10 mouse cellular contexts compared by ENCODE assay signal in the genomic region with DNA sequence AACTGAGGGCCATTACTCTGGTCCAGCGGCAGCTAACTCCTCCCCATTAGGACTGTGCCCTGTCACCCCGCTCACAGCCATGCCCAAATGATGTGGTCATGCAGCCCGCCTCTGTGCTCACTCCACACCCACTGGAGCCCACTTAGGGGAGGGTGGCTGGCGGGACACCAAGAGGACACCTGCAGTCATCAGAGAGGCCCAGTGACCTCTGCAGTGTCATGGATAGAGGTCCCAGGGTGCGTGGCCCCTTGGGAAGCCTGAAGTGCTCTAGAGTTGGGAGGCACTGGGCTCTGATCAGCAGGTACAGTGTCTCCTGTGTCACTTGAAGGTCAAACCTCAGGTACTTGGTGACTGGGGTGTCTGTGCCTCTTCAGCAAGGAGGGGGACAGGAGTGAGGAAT. TPM values are rescaled to one million over a fixed set of nuclear protein-coding genes. Genes with fewer than 3 reads are reported as not detected.
DNase-seq lines count a peak whose midpoint lies in the region; ATAC-seq and TF ChIP-seq lines count a peak whose summit lies in the region.
"Had no signal": no experiment of that assay in that cellular context is flagged by ENCODE, and none has a peak within 500 bp of the region (broad histone marks: within the 10 kb centered on the region; RNA-seq: fewer than 3 reads in every experiment).

No protein-coding gene starts in this region.

- DNase-seq in embryonic facial prominence, embryonic 14.5 days (ENCODE audit: low spot score) = no peak
- no peak for DNase-seq in MN1 (ENCODE audit: low spot score)
- no peak for DNase-seq in adrenal gland, adult 8-10 months
- DNase-seq: adrenal gland, adult 2 months; gastrocnemius, postnatal 14 days; kidney, postnatal 14 days had no signal

- H3K9ac ChIP-seq in intestine, postnatal 0 days (ENCODE audit: low read depth, low read length) = no peak overlapping the region
- H3K9ac ChIP-seq in intestine, embryonic 16.5 days (ENCODE audit: low read depth, low read length) = no peak overlapping the region
- peak overlapping the region; percentile 55; the same call in 1 of the 2 replicates for H3K9ac ChIP-seq in embryonic facial prominence, embryonic 14.5 days (ENCODE audit: low read depth, low read length)
- H3K9ac ChIP-seq in hindbrain, embryonic 13.5 days = peak overlapping the region; percentile 99
- H3K9ac ChIP-seq in neural tube, embryonic 12.5 days = peak overlapping the region; percentile 95; the same call in 1 of the 2 replicates

- H3K9me3 ChIP-seq in intestine, postnatal 0 days (ENCODE audit: control insufficient read depth) = no peaks in the 10 kb centered on the region
- H3K9me3 ChIP-seq in intestine, embryonic 16.5 days (ENCODE audit: control insufficient read depth, low read length) = no peaks in the 10 kb centered on the region
- H3K9me3 ChIP-seq in embryonic facial prominence, embryonic 14.5 days (ENCODE audit: control insufficient read depth, low read length) = no peaks in the 10 kb centered on the region
- H3K9me3 ChIP-seq in hindbrain, embryonic 13.5 days = no peaks in the 10 kb centered on the region
- no peaks in the 10 kb centered on the region for H3K9me3 ChIP-seq in neural tube, embryonic 12.5 days

- no peak overlapping the region for H3K4me3 ChIP-seq in intestine, postnatal 0 days (ENCODE audit: low read depth, low read length)
- H3K4me3 ChIP-seq in intestine, embryonic 16.5 days (ENCODE audit: low read length) = no peak overlapping the region
- 0 out of 2 replicates have a peak overlapping the region, but pooled peaks have one; percentile 41 for H3K4me3 ChIP-seq in embryonic facial prominence, embryonic 14.5 days (ENCODE audit: low read depth, low read length)
- peak overlapping the region; percentile 53 for H3K4me3 ChIP-seq in hindbrain, embryonic 13.5 days
- H3K4me3 ChIP-seq in neural tube, embryonic 12.5 days = peak overlapping the region; percentile 2; the same call in 1 of the 2 replicates

- TF ChIP-seq CTCF in intestine, postnatal 0 days (IDR thresholded peaks at IDR 0.05; ENCODE audit: low read depth) = no peak

- no peaks in the 10 kb centered on the region for H3K4me1 ChIP-seq in intestine, postnatal 0 days (replicated peaks; ENCODE audit: control insufficient read depth, insufficient read depth, low read length)
- H3K4me1 ChIP-seq in intestine, embryonic 16.5 days (ENCODE audit: control insufficient read depth, insufficient read depth, low read length) = peaks cover 21% of the 10 kb centered on the region
- H3K4me1 ChIP-seq in embryonic facial prominence, embryonic 14.5 days (ENCODE audit: control insufficient read depth, insufficient read depth, low read length) = 0 out of 2 replicates have a peak, but pooled peaks cover 4% of the 10 kb centered on the region
- peaks cover 83% of the 10 kb centered on the region for H3K4me1 ChIP-seq in hindbrain, embryonic 13.5 days (replicated peaks)
- H3K4me1 ChIP-seq in neural tube, embryonic 12.5 days = peaks cover 67% of the 10 kb centered on the region

- H3K36me3 ChIP-seq in intestine, postnatal 0 days (ENCODE audit: control insufficient read depth, insufficient read depth) = peaks cover 17% of the 10 kb centered on the region; the same call in 1 of the 2 replicates
- H3K36me3 ChIP-seq in intestine, embryonic 16.5 days (ENCODE audit: control insufficient read depth, insufficient read depth, low read length) = peaks cover 8% of the 10 kb centered on the region
- H3K36me3 ChIP-seq in embryonic facial prominence, embryonic 14.5 days (ENCODE audit: control insufficient read depth, insufficient read depth, low read length) = peaks cover 22% of the 10 kb centered on the region
- H3K36me3 ChIP-seq in hindbrain, embryonic 13.5 days = peaks cover 20% of the 10 kb centered on the region
- peaks cover 23% of the 10 kb centered on the region for H3K36me3 ChIP-seq in neural tube, embryonic 12.5 days

- WGBS in intestine, postnatal 0 days = 84% methylated on average over 5 of the region's 5 CpGs
- 85% methylated on average over 5 of the region's 5 CpGs for WGBS in intestine, embryonic 16.5 days
- WGBS in embryonic facial prominence, embryonic 14.5 days = 63% methylated on average over 5 of the region's 5 CpGs
- WGBS in hindbrain, embryonic 13.5 days = 80% methylated on average over 5 of the region's 5 CpGs
- WGBS in neural tube, embryonic 12.5 days = 73% methylated on average over 5 of the region's 5 CpGs

- peak overlapping the region; percentile 13; the same call in 1 of the 2 replicates for H3K4me2 ChIP-seq in intestine, postnatal 0 days (replicated peaks; ENCODE audit: low read depth)
- no peak overlapping the region for H3K4me2 ChIP-seq in intestine, embryonic 16.5 days (ENCODE audit: low read depth, low read length)
- peak overlapping the region; percentile 66 for H3K4me2 ChIP-seq in embryonic facial prominence, embryonic 14.5 days (ENCODE audit: low read depth, low read length)
- peak overlapping the region; percentile 98 for H3K4me2 ChIP-seq in hindbrain, embryonic 13.5 days
- H3K4me2 ChIP-seq in neural tube, embryonic 12.5 days (replicated peaks) = peak overlapping the region; percentile 78

- no peak for ATAC-seq in intestine, postnatal 0 days
- no peak for ATAC-seq in intestine, embryonic 16.5 days
- ATAC-seq in embryonic facial prominence, embryonic 14.5 days (ENCODE audit: low read depth) = no peak
- ATAC-seq in hindbrain, embryonic 13.5 days (ENCODE audit: low FRiP score) = no peak
- ATAC-seq in neural tube, embryonic 12.5 days (ENCODE audit: low FRiP score, low read depth) = no peak

- peaks cover 39% of the 10 kb centered on the region for H3K27me3 ChIP-seq in intestine, postnatal 0 days (replicated peaks; ENCODE audit: control insufficient read depth, insufficient read depth, low read length)
- H3K27me3 ChIP-seq in intestine, embryonic 16.5 days (replicated peaks; ENCODE audit: control insufficient read depth, insufficient read depth, low read length) = peaks cover 40% of the 10 kb centered on the region
- H3K27me3 ChIP-seq in embryonic facial prominence, embryonic 14.5 days (replicated peaks; ENCODE audit: control insufficient read depth, insufficient read depth, low read length) = peaks cover 38% of the 10 kb centered on the region
- H3K27me3 ChIP-seq in hindbrain, embryonic 13.5 days = no peaks in the 10 kb centered on the region
- peaks cover 15% of the 10 kb centered on the region; the same call in 1 of the 2 replicates for H3K27me3 ChIP-seq in neural tube, embryonic 12.5 days (replicated peaks)

- H3K27ac ChIP-seq in intestine, postnatal 0 days (ENCODE audit: low read depth, low read length) = no peak overlapping the region
- H3K27ac ChIP-seq in intestine, embryonic 16.5 days (ENCODE audit: low read length) = no peak overlapping the region
- no peak overlapping the region; the same call in 1 of the 2 replicates for H3K27ac ChIP-seq in embryonic facial prominence, embryonic 14.5 days (replicated peaks; ENCODE audit: low read depth, low read length)
- H3K27ac ChIP-seq in hindbrain, embryonic 13.5 days = peak overlapping the region; percentile 97
- peak overlapping the region; percentile 53; the same call in 1 of the 2 replicates for H3K27ac ChIP-seq in neural tube, embryonic 12.5 days

RNA-seq across cellular contexts. Expression of a gene that starts 1.0 kb away (rescaled TPM):
- 1.1 and 1.6 TPM in 2 replicates for polyA plus RNA-seq in intestine, postnatal 0 days (2015; fragmentation: Nextera tagmentation; extraction: Ambion mirVana)
- 2.4 and 3.1 TPM in 2 replicates for polyA plus RNA-seq in intestine, embryonic 16.5 days (2015; fragmentation: Nextera tagmentation; extraction: Ambion mirVana)
- polyA plus RNA-seq in embryonic facial prominence, embryonic 14.5 days (2014; fragmentation: Nextera tagmentation; extraction: Ambion mirVana) = 6.2 and 7.4 TPM in 2 replicates
- 182 and 183 TPM in 2 replicates for polyA plus RNA-seq in hindbrain, embryonic 13.5 days (2015; fragmentation: Nextera tagmentation; extraction: Ambion mirVana)
- polyA plus RNA-seq in neural tube, embryonic 12.5 days (2016; fragmentation: Nextera tagmentation; extraction: Ambion mirVana) = 160 and 175 TPM in 2 replicates
- 1 to 10 TPM; 1.5 to 6.8 (median 4.3) TPM for total RNA-seq in adrenal gland, adult 8-10 months (2022)

RNA-seq across cellular contexts. Expression of a gene that starts 4.6 kb away (rescaled TPM):
- polyA plus RNA-seq in intestine, postnatal 0 days (2015; fragmentation: Nextera tagmentation; extraction: Ambion mirVana) = 708 and 727 TPM in 2 replicates
- 894 and 922 TPM in 2 replicates for polyA plus RNA-seq in intestine, embryonic 16.5 days (2015; fragmentation: Nextera tagmentation; extraction: Ambion mirVana)
- 1,047 and 1,145 TPM in 2 replicates for polyA plus RNA-seq in embryonic facial prominence, embryonic 14.5 days (2014; fragmentation: Nextera tagmentation; extraction: Ambion mirVana)
- polyA plus RNA-seq in hindbrain, embryonic 13.5 days (2015; fragmentation: Nextera tagmentation; extraction: Ambion mirVana) = 583 and 598 TPM in 2 replicates
- 643 and 654 TPM in 2 replicates for polyA plus RNA-seq in neural tube, embryonic 12.5 days (2016; fragmentation: Nextera tagmentation; extraction: Ambion mirVana)
- 1,000 to 10,000 TPM; 1,106 to 1,181 (median 1,155) TPM for total RNA-seq in adrenal gland, adult 8-10 months (2022)

RNA-seq across cellular contexts. Expression of a gene that starts 23.5 kb away (rescaled TPM):
- 85.2 and 87.6 TPM in 2 replicates for polyA plus RNA-seq in intestine, postnatal 0 days (2015; fragmentation: Nextera tagmentation; extraction: Ambion mirVana)
- 60.4 and 64.3 TPM in 2 replicates for polyA plus RNA-seq in intestine, embryonic 16.5 days (2015; fragmentation: Nextera tagmentation; extraction: Ambion mirVana)
- 38.5 and 46.3 TPM in 2 replicates for polyA plus RNA-seq in embryonic facial prominence, embryonic 14.5 days (2014; fragmentation: Nextera tagmentation; extraction: Ambion mirVana)
- polyA plus RNA-seq in hindbrain, embryonic 13.5 days (2015; fragmentation: Nextera tagmentation; extraction: Ambion mirVana) = 28.5 and 29.1 TPM in 2 replicates
- 37.7 and 41.1 TPM in 2 replicates for polyA plus RNA-seq in neural tube, embryonic 12.5 days (2016; fragmentation: Nextera tagmentation; extraction: Ambion mirVana)
- total RNA-seq in adrenal gland, adult 8-10 months (2022) = 10 to 100 TPM; 34.7 to 40.0 (median 35.4) TPM

RNA-seq across cellular contexts. Expression of a gene that starts 32.5 kb away (rescaled TPM):
- 13.1 and 18.8 TPM in 2 replicates for polyA plus RNA-seq in intestine, postnatal 0 days (2015; fragmentation: Nextera tagmentation; extraction: Ambion mirVana)
- polyA plus RNA-seq in intestine, embryonic 16.5 days (2015; fragmentation: Nextera tagmentation; extraction: Ambion mirVana) = 10.8 and 12.9 TPM in 2 replicates
- 1.7 and 2.9 TPM in 2 replicates for polyA plus RNA-seq in embryonic facial prominence, embryonic 14.5 days (2014; fragmentation: Nextera tagmentation; extraction: Ambion mirVana)
- 1.9 and 2.5 TPM in 2 replicates for polyA plus RNA-seq in hindbrain, embryonic 13.5 days (2015; fragmentation: Nextera tagmentation; extraction: Ambion mirVana)
- 2.2 and 2.3 TPM in 2 replicates for polyA plus RNA-seq in neural tube, embryonic 12.5 days (2016; fragmentation: Nextera tagmentation; extraction: Ambion mirVana)
- 1 to 10 TPM; 3.5 to 8.2 (median 5.8) TPM for total RNA-seq in adrenal gland, adult 8-10 months (2022)

RNA-seq across cellular contexts. Expression of a gene that starts 32.9 kb away (rescaled TPM):
- 261 and 282 TPM in 2 replicates for polyA plus RNA-seq in intestine, postnatal 0 days (2015; fragmentation: Nextera tagmentation; extraction: Ambion mirVana)
- polyA plus RNA-seq in intestine, embryonic 16.5 days (2015; fragmentation: Nextera tagmentation; extraction: Ambion mirVana) = 255 and 314 TPM in 2 replicates
- polyA plus RNA-seq in embryonic facial prominence, embryonic 14.5 days (2014; fragmentation: Nextera tagmentation; extraction: Ambion mirVana) = 5.6 and 7.5 TPM in 2 replicates
- 3.1 and 3.5 TPM in 2 replicates for polyA plus RNA-seq in hindbrain, embryonic 13.5 days (2015; fragmentation: Nextera tagmentation; extraction: Ambion mirVana)
- polyA plus RNA-seq in neural tube, embryonic 12.5 days (2016; fragmentation: Nextera tagmentation; extraction: Ambion mirVana) = 3.4 and 3.6 TPM in 2 replicates
- total RNA-seq in adrenal gland, adult 8-10 months (2022) = 1 to 10 TPM; 5.1 to 6.6 (median 5.9) TPM

Comparison
In these comparisons a context has a peak if more than half of its experiments do, and no peak if none do; other contexts are left out.
1. H3K27ac ChIP-seq: peak in hindbrain, embryonic 13.5 days (single experiment) and neural tube, embryonic 12.5 days (single experiment); none in intestine, postnatal 0 days (single experiment), intestine, embryonic 16.5 days (single experiment) and embryonic facial prominence, embryonic 14.5 days (single experiment).
2. H3K4me3 ChIP-seq: peak in embryonic facial prominence, embryonic 14.5 days (single experiment), hindbrain, embryonic 13.5 days (single experiment) and neural tube, embryonic 12.5 days (single experiment); none in intestine, postnatal 0 days (single experiment) and intestine, embryonic 16.5 days (single experiment).
3. H3K9ac ChIP-seq: peak in embryonic facial prominence, embryonic 14.5 days (single experiment), hindbrain, embryonic 13.5 days (single experiment) and neural tube, embryonic 12.5 days (single experiment); none in intestine, postnatal 0 days (single experiment) and intestine, embryonic 16.5 days (single experiment).
4. RNA of a gene that starts 1.0 kb away (polyA plus RNA-seq): 182 to 183 TPM in hindbrain, embryonic 13.5 days and 160 to 175 TPM in neural tube, embryonic 12.5 days; 6.2 to 7.4 TPM in embryonic facial prominence, embryonic 14.5 days, 2.4 to 3.1 TPM in intestine, embryonic 16.5 days and 1.1 to 1.6 TPM in intestine, postnatal 0 days; every median in the first group is over 10 times any median in the second.